Mouse (Mus musculus): ENCODE data around the gene Tgfbr3.

Gene Tgfbr3

DNA sequence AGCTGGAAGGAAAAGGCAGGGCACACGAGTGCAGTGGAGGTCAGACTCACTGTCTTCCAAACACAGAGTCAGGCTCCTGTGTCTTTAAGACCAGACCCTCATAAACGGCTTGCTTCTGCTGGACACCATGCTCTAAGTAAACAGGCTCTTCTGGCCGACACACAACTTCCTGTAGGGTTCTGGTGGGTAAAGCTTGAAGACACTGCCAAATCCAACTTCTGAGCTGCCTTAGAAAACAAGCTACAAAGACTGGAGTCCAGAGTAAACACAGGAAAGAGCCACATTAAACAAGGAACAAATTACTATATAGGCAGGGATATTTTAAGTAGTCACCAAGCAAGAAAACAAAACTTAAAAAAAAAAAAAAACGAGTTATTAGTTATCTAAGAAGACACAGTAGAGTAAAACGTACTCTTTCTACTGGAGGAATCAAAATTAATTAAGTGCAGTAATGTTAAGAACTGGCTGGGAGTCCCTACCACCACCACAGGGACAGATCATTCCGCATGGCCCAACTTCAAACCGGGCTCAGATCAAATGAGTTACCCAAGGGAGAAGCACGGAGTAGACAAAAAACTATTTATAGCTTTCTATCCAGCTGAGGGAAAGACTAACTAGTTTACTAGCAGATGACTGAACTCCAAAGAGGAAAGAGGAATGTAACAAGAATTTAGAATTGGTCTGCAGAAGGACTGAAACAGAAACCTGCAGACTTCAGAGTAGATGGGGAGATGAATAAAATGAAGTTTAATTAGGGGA lies 86.4 kb downstream of the Tgfbr3 start:
- no peak for DNase-seq

DNA sequence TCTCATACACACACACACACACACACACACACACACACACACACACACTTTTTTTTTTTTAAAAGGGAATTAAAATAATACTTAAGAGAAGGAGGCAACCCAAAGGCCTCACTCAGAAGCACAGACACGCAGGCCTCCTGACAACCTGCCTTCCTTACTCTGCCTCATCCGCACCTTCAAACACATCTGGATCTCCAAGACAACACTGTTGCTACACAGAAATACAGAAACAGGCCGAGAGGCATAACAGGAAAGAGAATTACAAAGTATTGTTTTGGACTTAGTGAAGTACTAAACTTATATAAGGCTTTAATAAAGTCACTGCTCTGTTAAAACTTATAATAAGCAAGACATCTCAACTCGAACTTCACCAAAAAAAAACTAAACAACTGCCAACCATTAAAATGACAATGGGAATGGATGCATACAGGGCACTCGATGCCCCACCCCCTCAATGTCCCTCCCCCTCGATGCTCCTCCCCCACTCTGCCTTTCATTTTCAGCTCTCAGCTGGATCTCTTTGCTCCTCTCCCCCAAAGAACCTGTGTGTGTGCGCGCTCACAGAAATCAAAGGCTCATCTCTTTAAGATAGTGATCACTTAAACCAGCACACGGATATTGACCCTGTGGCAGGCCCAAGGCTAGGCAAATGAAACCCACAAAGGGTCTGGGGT lies 87.8 kb downstream of the Tgfbr3 start:
- DNase-seq: no peak

DNA sequence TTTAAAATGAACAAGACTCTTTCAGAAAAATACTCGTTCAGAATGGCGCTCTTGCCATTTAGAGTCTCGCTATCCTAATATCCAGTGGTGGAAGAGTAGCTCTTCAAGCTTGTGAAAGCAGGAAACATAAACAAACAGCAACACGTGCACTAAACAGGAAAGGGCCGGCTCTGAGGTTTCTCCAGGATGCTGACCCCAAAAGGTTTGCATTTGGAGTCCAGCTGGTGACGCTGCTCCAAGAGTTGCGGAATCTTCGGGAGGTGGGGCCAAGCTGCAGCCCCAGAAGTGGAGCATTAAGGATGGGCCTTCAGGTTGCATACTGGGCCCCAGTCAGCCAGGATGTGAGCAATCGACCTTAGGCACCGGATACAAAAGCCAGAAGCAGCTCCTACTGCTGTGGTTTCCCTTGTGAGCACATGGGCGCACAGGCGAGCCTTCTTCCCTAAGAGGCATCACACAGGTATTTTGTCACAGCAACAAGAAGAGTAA lies 88.5 kb downstream of the Tgfbr3 start:
- peak; percentile 28 to 33 for DNase-seq

DNA sequence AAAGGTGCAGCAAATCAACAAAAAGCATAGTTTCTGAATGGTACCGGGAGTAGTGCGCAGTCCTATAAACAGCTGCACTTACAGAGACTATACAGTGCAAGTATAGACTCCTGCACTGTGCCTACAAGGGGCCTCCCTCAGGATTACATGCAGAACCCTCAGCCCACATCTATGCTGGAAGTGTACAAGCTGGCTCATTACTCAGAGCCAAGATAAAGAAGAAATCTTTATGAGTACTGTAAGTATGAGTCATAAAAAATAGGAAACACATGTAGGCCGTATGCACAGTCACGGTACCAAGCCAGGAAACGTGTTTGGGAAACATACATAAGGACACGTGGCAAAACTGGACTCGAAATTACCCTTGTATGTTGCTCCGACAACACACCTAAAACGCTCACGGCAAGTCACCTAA lies 89.2 kb downstream of the Tgfbr3 start:
- DNase-seq: no peak

DNA sequence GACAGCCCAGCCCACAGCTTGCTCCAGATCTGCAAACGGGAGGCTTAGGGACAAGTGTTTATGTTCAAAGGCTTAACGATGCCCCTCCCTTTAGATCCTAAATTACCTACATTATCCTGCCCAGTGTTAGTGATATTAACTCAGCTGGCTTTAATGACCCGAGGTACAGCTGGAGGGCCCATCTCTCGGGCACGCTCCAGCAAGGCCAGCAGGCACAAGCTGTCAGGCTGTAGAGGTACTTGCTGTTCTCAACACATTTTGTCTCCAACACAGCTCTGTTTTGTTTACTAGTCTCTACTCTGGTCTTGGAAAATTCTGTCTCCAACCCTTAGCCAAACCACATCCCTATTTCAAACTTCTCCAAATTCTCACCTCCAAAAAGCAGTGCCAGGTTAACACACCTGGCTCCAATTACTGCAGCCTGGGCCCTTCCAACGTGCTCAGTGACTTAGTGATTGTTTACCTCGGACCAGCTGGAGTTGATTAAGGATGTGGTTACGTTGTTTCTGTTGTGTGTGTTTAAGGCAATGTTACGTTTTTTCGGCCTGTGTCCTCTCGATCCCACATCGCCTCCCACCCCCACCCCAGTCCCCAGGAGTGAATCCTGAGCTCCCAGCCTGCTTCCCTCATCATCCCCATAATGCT lies 93.6 kb downstream of the Tgfbr3 start:
- DNase-seq: no peak

DNA sequence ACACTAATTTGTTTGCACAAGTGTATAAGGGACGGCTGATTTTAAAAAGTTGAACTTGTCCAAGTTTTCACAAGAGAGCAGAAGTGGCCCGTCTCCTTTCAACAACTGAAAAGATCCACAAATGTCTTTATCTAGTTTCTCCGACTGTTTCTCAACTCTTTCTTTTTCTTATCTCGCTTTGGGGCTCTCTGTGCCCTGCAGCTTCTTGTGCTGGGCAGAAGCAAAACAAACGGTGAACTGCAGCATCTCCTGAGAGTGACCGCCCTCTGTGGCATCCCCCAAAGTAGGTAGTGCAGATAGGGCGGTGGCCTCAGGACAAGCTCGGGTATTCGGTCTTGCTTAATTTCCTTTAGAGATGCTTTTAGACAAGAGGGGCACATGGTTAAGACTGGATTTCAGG lies 96.3 kb downstream of the Tgfbr3 start:
- no peak for DNase-seq

DNA sequence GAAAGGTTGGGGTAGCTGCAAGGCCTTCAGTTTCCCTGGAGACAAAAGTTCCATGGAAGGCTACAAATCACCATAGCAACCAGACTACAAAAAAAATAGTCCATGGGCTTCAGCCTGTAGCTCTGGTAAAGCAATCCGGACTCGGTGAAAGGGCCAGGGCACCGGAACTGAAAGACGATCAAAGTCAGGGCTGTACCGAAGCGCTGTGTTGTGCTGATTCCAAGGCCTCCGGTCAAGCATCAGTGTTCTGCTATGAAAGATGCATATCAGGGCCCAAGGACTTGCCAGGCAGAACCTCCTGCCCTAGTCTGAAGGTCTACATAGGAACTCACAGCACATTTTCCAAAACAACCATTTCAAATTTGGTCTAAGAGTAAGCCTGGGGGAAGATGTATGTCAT lies 97.1 kb downstream of the Tgfbr3 start:
- no peak for DNase-seq

DNA sequence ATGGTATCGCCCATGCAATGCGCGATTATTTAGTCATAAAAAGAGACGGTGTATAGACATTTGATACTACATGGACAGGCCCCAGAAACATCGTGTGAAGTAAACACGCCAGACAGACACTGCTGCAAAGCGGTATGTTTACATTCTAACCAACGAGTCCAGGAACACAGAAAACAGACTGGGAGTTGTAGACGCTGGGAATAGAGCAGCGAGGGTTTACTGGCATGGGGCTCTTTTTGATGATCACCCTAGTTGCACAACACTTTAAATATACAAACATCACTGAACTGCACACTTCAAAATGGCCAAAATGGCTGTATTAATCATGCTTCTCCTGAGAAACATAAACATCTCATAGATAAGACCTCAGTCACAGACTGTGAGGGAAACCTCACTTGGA lies 100.9 kb downstream of the Tgfbr3 start:
- DNase-seq: no peak

DNA sequence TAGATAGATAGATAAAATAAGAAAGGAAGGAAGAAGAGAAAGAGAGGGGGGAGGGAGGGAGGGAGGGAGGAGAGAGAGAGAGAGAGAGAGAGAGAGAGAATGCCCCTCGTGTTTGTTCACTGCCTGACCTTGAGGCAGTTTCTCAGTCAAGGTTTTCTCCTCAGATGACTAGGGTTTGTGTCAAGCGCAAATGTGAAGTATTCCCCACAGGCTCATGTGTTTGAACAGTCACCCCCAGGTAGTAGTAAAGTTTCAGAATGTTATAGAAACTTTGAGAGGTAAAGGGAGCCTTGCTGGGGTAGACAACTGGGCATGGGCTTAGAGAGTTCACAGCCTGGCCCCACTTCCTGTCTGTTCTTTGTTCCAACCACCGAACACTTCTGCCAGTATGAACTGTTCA lies 103.2 kb downstream of the Tgfbr3 start:
- DNase-seq: no peak

DNA sequence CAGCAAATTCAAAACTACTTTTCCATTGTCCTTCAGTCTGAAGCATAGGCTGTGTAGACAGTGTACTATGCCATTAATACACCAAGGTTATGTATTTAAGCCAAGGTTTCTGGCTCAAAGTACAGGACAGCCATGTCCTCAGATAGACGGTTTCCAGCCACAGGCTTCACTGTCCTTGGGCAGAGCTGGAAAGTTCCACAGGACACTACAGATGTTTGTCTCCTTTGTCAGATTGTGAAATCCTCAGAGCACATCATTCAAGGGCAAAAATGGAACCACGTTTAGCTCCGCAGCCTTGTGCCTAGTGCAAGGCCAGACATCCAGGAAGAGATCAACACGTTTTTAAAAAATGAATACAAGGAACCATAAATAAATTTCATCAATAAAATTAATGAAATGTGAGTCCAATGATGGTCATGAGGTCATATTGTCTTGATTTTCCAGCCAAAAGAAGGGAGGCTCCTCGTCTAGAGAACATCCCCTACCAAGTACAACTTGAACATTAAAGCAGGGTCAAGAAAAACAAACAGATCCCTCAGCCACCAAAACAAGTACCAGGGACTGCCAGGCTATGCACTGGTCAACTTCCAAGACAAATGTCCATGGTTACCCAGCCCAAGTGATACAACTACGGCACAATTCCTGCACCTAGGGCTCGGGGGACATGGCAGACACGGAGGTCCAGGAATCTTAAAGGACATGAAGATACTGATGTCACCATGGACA lies 105.1 kb downstream of the Tgfbr3 start:
- no peak for DNase-seq

DNA sequence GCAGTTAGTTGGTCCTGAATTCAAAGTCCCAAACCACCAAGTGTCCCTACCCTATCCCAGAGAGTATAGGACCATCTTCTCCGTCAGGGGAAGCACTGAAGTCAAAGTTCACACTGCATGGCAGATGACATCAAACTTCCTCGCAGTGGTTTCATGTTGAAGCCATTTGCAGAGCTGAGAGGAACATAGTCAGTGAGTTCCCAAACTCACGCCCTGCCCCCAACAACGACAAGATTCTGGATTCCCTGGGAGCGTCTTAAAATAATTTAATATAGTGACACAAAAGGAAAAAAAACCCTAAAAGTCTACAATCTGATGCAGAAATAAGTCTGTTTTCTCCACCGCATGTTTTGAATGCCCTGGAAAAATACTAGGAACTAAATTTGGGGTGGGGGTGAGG lies 105.9 kb downstream of the Tgfbr3 start:
- no peak for DNase-seq

DNA sequence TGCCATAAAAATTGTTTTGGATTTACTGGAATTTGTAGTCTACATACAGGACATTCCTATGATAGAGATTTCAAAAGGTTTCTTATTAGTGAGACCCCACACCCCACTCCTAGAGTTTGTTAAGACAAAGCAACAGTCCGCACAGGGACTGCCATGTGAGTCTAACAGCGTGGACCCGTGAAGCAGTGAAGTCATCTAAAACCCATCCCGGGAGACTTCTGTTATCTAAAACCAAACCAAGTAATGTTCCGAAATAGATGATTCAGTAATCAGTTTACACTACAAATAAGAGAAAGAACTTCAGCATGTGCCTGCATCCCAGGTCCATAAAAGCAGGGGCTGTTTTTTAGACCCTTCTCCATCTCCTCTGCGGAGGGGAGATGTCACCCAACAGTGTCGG lies 106.7 kb downstream of the Tgfbr3 start:
- no peak for DNase-seq

DNA sequence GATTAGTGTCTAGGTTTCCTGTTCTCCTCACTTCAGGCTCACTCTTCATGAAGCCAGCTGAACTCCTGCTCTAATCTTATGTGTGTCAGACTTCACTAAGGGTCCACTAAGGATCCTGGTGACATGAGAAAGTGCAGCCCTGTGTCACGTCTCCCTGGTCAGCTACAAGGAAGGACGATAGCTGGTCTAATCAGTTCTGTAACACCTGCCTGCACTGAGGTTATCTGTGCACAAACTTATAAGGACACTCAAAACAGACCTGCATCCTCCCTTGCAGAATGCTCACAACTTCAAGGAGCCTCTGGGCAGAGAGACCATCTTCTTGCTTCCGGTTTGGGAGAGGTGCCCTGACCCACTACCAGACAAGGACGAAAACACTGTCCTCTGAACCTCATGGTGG lies 107.6 kb downstream of the Tgfbr3 start:
- no peak for DNase-seq

DNA sequence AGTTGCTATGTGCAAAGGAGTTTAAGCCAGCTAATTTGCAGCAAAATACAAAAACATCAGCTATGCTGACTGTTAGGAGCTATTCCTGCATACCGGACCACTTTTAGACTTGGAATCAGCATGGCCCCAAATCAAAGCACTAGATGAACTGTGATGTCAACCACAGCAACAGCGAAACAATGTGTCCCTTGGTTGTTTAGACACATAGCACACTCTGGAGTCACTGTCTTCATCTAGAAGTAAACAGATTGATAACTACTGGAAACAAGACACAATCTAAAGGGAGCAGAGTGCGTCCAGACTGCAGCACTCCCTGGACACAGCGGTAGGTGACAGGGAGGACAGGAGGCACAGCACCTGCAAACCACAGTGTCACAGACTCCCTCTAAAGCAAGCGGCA lies 110.2 kb downstream of the Tgfbr3 start:
- no peak for DNase-seq

DNA sequence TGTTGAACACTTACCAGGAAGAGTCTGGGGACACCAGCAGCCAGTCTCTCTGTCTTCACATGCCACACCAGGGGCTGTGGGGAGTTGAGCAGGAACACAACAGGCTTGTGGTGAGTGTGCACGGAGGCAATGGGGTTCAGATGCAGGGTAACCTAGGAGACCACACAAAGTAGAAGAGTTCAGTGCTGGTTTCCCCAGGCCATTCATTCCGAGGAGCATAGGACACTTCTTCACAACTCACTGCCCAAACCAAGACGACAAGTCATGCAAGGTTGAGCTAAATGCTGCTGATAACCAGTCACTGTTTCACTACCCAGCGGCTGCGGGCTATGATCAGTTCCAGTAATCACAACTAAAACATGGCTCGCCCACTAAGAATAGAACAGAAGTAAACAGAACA lies 111.6 kb downstream of the Tgfbr3 start:
- DNase-seq: no peak

DNA sequence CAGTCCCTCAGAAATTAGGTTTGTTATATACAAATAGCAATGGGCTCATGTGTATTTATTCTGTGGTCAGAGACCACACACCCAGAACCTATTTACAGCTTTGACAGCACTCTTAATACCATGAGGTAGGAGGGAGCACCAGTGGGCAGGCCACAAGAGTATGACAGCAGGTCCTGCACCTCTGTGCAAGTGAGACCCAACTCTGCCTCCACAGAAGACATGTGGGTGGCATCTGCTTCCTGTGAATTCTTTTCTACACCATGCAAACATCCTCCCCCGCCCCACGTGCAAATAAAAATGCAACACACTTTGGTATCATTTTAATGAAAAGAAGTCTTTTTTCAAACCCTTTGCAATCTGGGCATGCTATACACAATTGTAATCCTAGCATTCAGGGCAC lies 112.2 kb downstream of the Tgfbr3 start:
- DNase-seq: no peak

DNA sequence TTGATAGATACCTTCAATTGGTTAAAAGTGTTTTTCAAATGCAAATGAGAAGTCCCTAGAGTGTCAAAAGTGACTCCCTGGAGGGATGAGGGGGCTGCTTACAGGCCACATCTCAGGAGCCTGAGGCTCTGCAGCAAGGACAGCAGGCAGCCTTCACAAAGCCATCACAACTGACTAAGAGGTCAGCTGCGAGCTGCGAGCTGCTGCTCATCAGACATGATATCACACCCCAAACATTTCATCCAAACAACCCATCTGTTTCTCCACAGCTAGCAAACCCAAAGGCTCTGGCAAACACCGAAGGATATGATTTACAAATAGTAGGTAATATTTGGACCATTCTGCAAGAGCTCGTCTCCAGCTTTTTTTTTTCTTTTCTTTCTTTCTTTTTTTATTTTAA lies 112.6 kb downstream of the Tgfbr3 start:
- DNase-seq: no peak

DNA sequence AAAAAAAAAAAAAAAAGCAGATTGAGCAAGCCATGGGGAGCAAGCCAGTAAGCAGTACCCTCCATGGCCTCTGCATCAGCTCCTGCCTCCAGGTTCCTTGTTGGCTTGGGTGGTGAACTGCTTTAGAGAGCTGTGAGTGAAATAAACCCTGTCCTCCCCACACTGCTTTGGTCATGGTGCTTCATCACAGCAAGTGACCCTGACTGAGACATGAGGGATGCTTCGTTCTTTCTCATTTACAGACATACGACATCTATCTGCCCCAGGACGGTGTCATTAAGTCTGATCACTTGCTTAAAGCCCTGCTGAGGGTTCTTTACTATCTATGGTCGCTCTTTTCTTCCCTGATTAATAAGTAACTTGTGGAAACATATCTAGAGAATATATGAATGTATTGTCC lies 113.2 kb downstream of the Tgfbr3 start:
- no peak for DNase-seq

DNA sequence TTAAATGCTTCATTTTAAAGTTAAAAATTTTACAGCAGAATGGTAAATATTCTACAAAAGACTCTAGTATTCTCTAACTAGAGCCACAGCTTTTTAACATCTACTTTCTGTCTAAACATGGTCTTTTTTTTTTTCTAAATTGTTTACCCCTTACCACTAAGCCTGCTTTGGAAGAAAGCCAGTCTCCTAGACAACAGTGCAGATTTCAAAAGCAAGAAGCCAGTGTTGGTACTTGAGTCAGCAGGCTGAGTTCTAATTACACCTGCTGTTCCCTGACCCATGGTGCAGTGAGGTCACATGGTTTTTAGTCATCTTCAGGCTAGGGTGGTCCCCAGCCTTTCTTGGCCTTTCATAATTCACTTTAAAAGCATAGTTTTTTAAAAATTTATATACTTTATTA lies 115.2 kb downstream of the Tgfbr3 start:
- DNase-seq: no peak

DNA sequence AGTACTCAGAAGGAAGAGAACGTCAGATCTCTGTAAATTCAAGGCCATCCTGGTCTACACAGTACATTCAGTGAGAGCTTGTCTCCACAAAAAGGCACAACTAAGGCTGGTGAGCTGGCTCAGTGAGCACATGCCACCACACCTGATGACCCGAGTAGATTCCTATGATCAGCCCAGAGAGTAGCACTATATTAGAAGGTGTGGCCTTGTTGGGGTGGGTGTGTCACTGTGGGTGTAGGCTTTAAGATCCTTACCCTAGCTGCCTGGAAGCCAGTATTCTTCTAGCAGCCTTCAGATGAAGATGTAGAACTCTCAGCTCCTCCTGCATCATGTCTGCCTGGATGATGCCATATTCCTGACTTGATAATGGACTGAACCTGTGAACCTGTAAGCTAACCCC lies 115.9 kb downstream of the Tgfbr3 start:
- no peak for DNase-seq

DNA sequence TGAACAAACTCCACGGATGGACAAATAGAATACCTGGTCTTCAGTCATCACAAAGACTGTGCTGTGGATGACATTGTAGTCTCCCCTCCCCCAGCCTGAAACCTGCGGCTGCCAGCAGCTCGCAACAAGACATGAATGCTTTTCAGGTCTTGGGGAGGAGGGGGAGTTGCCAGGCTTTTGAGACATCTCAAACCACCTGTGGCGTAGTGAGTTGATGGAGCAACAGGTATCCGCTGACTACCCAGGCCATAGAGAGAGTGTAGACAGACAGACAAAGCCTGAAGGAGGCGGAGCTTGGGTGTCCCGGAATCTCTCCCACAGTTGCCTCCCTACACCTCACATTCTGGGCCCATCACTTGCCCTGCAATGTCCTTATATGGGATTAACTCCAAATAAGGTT lies 117.6 kb downstream of the Tgfbr3 start:
- no peak for DNase-seq

DNA sequence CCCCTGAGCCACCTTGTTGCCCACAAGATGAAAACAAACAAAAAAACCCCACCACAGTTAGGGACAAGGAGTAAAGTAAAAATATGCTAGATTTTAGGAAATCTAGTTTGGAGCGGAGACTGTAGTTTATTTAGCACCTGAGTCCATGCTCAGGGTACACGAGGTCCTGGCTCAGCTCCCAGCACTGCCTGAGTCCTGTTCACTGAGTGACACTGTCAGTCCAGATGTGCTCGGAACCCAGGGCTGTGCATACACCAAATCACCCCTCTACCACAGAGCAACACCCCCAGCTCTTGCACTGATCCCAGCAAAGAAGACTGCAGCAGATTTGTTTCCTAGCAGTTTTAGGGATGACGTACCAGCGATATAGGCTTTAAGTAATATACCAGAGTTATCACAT lies 119.6 kb downstream of the Tgfbr3 start:
- no peak for DNase-seq

DNA sequence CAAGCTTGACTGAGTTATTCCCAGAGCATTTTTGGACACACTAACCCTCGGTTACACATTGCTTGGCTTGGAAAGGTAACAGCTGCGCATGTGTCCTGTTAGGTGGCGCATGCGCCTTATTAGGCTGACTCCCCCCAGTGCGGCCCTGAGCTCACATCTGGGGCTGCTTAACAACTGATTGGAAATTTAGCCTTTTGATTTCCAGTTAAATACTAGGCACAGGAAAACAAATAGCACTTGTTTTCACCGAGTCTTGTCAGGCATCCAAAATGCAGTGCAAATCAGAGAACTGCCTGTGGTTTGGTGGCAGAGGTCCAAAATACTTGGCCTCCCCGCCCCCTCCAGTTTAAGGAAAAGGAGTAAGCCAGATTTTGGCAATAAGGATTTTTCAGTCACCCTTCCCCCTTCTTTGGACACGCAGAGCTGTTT lies 121.5 kb downstream of the Tgfbr3 start:
- peak; percentile 88 for DNase-seq
